Mouse (Mus musculus) hindbrain, embryonic 16.5 days (tissue): ENCODE measurements around the gene Tnfrsf1a. TPM values are rescaled to one million over a fixed set of nuclear protein-coding genes. Genes with fewer than 3 reads are reported as not detected.
A peak's percentile ranks its signal among the peaks of the same experiment; 100 is the strongest.
"Not testable (repeated sequence)": the region's sequence is repeated elsewhere in the genome, so short reads cannot be mapped to it uniquely, and the experiment has no call there.

Experiments used
- ATAC-seq: fragments of 200-750 bp; cut with Nextera tagmentation; 2 replicates; pipeline ENCODE4 v1.8.0; 2017; ENCODE audit warnings: moderate TSS enrichment, moderate library complexity
- H3K27ac ChIP-seq: fragments of 300-500 bp; sonication (generic); 2 replicates; pipeline ENCODE4 v1.5.1; 2014; ENCODE audit warnings: low read depth, mild to moderate bottlenecking, control low read depth, low read length, moderate library complexity
- H3K27me3 ChIP-seq: fragments of 300-500 bp; sonication (generic); replicated peaks from 2 replicates; pipeline ENCODE4 v1.6.1; 2014; ENCODE audit warnings: low read length; ENCODE audit not compliant: control insufficient read depth, insufficient read depth
- H3K36me3 ChIP-seq: fragments of 300-500 bp; sonication (generic); 2 replicates; pipeline ENCODE4 v1.6.1; 2014; ENCODE audit warnings: mild to moderate bottlenecking, low read length, moderate library complexity, mixed read lengths; ENCODE audit not compliant: control insufficient read depth, insufficient read depth
- H3K4me1 ChIP-seq: fragments of 300-500 bp; sonication (generic); 2 replicates; pipeline ENCODE4 v1.6.1; 2014; ENCODE audit warnings: low read depth, low read length; ENCODE audit not compliant: control insufficient read depth, insufficient read depth
- H3K4me2 ChIP-seq: fragments of 300-500 bp; sonication (generic); 2 replicates; pipeline ENCODE4 v1.6.1; 2014; ENCODE audit warnings: mild to moderate bottlenecking, low read length, control low read depth, moderate library complexity
- H3K4me3 ChIP-seq: fragments of 300-500 bp; sonication (generic); 2 replicates; pipeline ENCODE4 v1.5.1; 2014; ENCODE audit warnings: mild to moderate bottlenecking, low read length, control low read depth, moderate library complexity
- H3K9ac ChIP-seq: fragments of 300-500 bp; sonication (generic); 2 replicates; pipeline ENCODE4 v1.6.1; 2014; ENCODE audit warnings: low read depth, mild to moderate bottlenecking, control low read depth, low read length, moderate library complexity
- H3K9me3 ChIP-seq: fragments of 300-500 bp; sonication (generic); 2 replicates; pipeline ENCODE4 v1.6.1; 2014; ENCODE audit warnings: mild to moderate bottlenecking, low read length, moderate library complexity; ENCODE audit not compliant: control insufficient read depth
- WGBS: fragments of 180-500 bp; shearing (Covaris S2); extraction: QIAGEN DNeasy Blood & Tissue Kit; methylation state at CpG from one replicate; pipeline ENCODE4 v1.1.7; 2014; 5-methylcytosine and 5-hydroxymethylcytosine counted together
- polyA plus RNA-seq: library from polyadenylated mRNA; unstranded; fragments of >200 nt; fragmentation: Nextera tagmentation; extraction: Ambion mirVana; gene quantifications from 2 replicates; pipeline ENCODE4 v1.2.1, GENCODE M21; 2015

Tnfrsf1a gene
- polyA plus RNA-seq, result 15.1 and 18.3 TPM in 2 replicates

DNA sequence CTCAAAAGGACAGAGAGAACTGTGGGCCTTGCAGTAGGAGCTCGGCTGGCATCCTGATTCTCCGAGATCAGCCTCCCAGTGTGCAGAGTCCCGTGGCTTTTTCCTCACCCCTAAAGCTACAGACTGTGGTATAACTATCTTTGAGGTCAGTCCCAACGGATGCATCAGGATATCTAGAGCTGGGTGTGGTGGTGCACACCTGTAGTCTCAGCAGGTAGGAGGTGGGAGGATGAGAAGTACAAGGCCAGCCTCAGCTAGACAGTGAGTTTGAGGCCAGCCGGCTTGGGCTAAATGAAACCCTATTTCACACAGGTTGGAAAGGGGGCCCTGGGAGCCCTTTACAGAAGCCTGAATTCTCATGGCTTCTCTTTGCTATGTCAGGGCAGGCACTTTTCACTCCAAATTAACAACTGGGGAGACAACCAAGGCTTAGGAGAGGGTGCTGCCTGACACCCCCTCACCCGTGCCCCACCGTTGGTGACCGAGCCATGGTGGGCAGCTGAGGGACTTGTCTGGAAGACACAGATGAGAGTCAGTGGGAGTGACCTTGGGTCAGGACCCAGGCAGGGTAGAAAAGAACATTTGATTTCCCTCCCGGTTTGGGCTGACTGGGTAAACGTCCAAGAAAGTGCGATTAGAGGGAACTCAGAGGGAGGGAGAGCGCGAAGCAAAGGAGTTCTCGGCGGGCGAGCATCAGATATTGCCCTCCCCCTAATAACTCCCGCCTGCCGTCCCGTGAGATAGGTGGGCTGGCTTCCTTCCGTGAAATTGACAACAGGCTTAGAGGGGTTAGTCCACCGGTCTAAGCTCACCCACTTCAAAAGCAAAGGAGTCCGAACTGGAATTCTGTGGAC lies at the start of gene Tnfrsf1a:
Tnfrsf1a (plus strand) TSS at position 642 of the 854 bp plus-strand sequence.
- H3K9ac ChIP-seq, result peak within 1 kb of the TSS; percentile 61
- peaks cover 7% of the 10 kb centered on the region for H3K27me3 ChIP-seq
- peak within 1 kb of the TSS; percentile 36; the same call in 1 of the 2 replicates for H3K27ac ChIP-seq
- H3K36me3 ChIP-seq, result no peaks in the 10 kb centered on the region
- WGBS, result 7% methylated on average over 22 of the region's 22 CpGs
- peaks cover 11% of the 10 kb centered on the region for H3K4me1 ChIP-seq
- peak within 1 kb of the TSS; percentile 45 for H3K4me3 ChIP-seq
- H3K9me3 ChIP-seq, result no peaks in the 10 kb centered on the region
- 0 out of 2 replicates have a peak, but pooled peaks have one; percentile 3 for ATAC-seq
- peak within 1 kb of the TSS; percentile 72 for H3K4me2 ChIP-seq

DNA sequence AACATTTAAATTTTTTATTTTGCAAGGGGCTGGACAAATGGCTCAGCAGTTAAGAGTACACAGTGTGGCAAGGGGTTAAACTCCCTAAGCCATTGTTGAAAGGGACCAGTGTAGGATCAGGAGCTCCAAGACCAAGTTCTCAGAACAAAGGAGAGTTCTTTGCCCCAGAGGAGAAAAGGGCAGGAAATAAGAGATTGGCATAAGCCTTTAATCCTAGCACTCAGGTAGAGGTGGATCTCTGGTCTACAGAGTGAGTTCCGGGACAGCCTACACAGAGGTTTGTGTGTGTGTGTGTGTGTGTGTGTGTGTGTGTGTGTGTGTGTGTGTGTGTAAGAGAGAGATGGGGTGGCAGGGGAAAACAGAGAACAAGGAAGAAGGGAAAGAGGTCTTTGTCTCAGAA lies 48.2 kb upstream of the Tnfrsf1a start:
- WGBS, result 87% methylated on average over 1 of the region's 1 CpGs
- Histone ChIP-seq H3K4me3 (no peak overlapping the region), H3K4me1 (no peaks in the 10 kb centered on the region), H3K9ac (no peak overlapping the region), H3K4me2 (no peak overlapping the region), H3K27ac (no peak overlapping the region), H3K27me3 (no peaks in the 10 kb centered on the region), H3K36me3 (no peaks in the 10 kb centered on the region), H3K9me3 (no peaks in the 10 kb centered on the region)
- no peak for ATAC-seq

DNA sequence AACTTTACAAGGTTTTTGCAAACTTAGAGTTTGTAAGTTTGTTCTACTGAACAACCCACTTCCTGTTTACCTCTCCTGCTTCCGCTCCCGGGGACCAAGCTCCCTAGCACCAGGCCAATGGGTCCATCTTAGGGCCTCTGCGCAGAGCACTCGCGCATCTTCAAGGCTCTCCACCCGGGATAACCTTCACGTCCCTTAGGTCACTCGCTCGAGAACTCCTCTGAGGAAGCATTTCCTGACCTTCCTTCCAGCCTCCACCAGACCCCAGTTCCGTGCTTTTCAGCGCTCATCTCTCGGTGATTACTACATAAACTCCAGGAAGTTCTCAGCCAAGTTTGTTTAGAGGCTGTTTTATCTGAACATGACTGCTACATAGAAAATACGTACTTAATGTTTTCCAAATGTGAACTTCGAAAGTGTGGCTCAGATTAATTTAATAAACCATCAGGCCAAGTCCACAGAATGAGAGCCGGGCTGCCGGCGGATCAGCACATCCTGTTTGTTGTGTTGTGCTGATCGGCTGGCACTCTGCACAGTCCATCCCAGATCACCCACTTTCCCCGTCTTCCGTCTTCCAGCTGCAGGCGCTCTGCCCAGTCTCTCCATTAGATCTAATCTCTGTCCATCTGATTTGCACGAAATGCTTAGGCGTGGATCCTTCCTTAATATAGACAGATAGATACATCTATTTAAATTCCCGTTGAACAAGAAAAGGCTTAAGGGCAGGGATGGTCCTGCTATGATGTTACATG lies 46.8 kb upstream of the Tnfrsf1a start:
- Histone ChIP-seq H3K4me3 (no peak overlapping the region), H3K9me3 (no peaks in the 10 kb centered on the region), H3K27ac (no peak overlapping the region), H3K9ac (no peak overlapping the region), H3K4me1 (no peaks in the 10 kb centered on the region), H3K27me3 (no peaks in the 10 kb centered on the region), H3K36me3 (no peaks in the 10 kb centered on the region), H3K4me2 (no peak overlapping the region)
- no peak for ATAC-seq
- 83% methylated on average over 24 of the region's 24 CpGs for WGBS

DNA sequence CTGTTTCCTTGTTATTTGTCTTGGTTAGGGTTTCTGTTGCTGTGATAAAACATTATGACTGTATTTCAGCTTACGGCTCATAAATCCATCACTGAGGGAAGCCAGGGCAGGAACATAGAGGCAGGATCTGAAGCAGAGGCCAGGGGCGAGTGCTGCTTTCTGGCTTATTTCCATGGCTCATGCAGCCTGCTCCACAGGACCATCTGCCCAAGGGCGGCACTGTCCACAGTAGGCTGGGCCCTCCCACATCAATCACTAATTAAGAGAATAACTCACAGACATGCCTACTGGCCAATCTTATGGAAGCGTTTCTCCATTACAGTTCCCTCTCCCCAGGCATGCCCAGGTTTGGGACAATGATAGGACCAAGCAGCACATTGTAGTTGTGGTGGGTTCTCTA lies 45.9 kb upstream of the Tnfrsf1a start:
- H3K4me1 ChIP-seq, result no peaks in the 10 kb centered on the region
- no peak overlapping the region for H3K4me2 ChIP-seq
- H3K4me3 ChIP-seq, result no peak overlapping the region
- H3K9ac ChIP-seq, result no peak overlapping the region
- no peaks in the 10 kb centered on the region for H3K9me3 ChIP-seq
- H3K36me3 ChIP-seq, result no peaks in the 10 kb centered on the region
- WGBS, result 49% methylated on average over 4 of the region's 4 CpGs
- no peaks in the 10 kb centered on the region for H3K27me3 ChIP-seq
- H3K27ac ChIP-seq, result no peak overlapping the region
- ATAC-seq, result peak; percentile 76; the same call in 1 of the 2 replicates

DNA sequence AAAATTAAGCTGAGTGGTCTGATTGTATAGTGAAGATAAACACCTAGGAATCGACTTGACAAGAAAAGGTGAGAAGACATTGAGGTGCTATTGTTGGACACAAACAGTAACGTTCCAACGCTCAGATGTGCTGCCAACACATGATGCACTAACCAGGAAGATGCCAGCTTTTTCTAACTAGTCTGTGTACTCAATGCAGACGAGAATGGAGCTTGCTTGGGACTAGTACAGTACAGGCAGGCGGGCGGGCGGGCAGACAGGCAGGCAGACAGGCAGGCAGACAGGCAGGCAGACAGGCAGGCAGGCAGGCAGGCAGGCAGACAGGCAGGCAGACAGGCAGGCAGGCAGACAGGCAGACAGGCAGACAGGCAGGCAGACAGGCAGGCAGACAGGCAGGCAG lies 44.8 kb upstream of the Tnfrsf1a start:
- WGBS, result 92% methylated on average over 7 of the region's 7 CpGs

DNA sequence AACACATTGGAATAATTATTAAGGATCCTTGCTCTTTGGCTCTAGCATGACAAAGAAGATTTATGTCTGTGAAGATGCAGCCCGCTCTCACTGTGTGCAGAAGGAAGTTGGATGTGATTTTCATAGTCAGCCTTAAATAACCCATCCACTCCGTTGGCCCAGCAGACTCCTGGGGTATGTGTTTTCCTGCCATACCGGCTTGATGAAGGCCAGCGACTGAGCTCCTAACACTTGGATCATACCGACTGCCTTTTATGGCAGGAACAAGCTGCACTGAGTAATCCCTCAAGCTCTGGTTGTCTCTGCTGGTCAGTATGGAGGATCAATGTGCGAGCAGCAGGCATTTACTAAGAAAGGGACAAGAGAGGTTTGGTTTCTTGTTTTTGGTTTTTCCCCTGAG lies 43.7 kb upstream of the Tnfrsf1a start:
- no peaks in the 10 kb centered on the region for H3K9me3 ChIP-seq
- H3K4me1 ChIP-seq, result no peaks in the 10 kb centered on the region; the same call in 1 of the 2 replicates
- WGBS, result 88% methylated on average over 6 of the region's 6 CpGs

More for the DNA sequence above, 44.8 kb upstream of the Tnfrsf1a start:
- not testable (repeated sequence) for H3K4me3 ChIP-seq, H3K27ac ChIP-seq, H3K9ac ChIP-seq, ATAC-seq, H3K4me1 ChIP-seq, H3K27me3 ChIP-seq, H3K9me3 ChIP-seq, H3K4me2 ChIP-seq, H3K36me3 ChIP-seq

DNA sequence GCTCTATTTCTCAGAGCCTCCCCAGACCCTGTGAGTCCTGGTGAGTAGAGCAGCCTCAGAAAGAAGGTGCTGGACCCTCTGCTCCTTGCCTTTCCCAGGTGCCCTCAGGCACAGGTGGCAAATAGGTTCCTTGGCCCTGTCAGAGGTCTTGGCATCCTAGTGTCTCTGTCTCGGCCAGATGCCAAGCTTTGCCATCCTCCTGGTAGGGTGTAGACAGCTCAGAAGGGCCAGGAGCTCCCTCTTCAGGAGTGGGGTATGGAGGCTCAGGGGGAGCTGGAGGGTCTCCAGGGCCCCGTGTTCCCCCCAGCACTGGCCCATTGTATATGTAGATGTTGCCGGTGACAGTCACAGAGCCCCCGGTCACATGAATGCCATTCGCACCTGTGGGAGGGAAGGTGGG lies 42.1 kb upstream of the Tnfrsf1a start:
- WGBS, result 88% methylated on average over 5 of the region's 5 CpGs
- no peak for ATAC-seq
- Histone ChIP-seq H3K9ac (no peak overlapping the region), H3K4me3 (no peak overlapping the region), H3K27ac (no peak overlapping the region), H3K9me3 (no peaks in the 10 kb centered on the region), H3K36me3 (no peaks in the 10 kb centered on the region), H3K4me2 (no peak overlapping the region), H3K4me1 (no peaks in the 10 kb centered on the region; the same call in 1 of the 2 replicates), H3K27me3 (no peaks in the 10 kb centered on the region)

More for the DNA sequence above, 43.7 kb upstream of the Tnfrsf1a start:
- no peak for ATAC-seq
- no peak overlapping the region for H3K4me3 ChIP-seq
- H3K27ac ChIP-seq, result no peak overlapping the region
- no peaks in the 10 kb centered on the region for H3K27me3 ChIP-seq
- no peak overlapping the region for H3K4me2 ChIP-seq
- H3K9ac ChIP-seq, result no peak overlapping the region
- H3K36me3 ChIP-seq, result no peaks in the 10 kb centered on the region

DNA sequence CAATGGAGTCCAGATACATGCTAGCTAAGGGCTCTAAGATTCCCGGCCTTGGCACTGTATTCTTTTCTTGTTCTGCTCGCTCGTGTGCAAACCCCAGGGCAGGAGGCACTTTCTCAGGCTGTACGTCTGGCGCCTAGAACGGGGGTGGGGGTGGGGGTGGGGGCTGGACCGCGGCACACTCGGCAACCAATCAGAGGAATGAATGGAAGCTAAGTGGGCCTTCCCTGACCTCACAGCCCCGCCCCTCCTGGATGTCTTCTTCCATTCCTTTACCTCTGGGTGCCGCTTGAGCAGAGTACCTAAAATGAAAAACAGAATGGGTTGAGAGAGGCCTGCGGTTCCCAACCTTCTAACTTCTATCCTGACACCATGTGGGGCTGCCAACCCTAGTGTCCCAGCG lies 40.2 kb upstream of the Tnfrsf1a start:
- WGBS, result 14% methylated on average over 13 of the region's 13 CpGs
- no peak overlapping the region; the same call in 1 of the 2 replicates for H3K9ac ChIP-seq
- H3K4me1 ChIP-seq, result peaks cover 9% of the 10 kb centered on the region; the same call in 1 of the 2 replicates
- no peaks in the 10 kb centered on the region for H3K9me3 ChIP-seq
- H3K4me3 ChIP-seq, result no peak overlapping the region
- H3K27ac ChIP-seq, result no peak overlapping the region
- H3K4me2 ChIP-seq, result no peak overlapping the region; the same call in 1 of the 2 replicates
- H3K36me3 ChIP-seq, result no peaks in the 10 kb centered on the region
- no peaks in the 10 kb centered on the region for H3K27me3 ChIP-seq
- peak; percentile 32; the same call in 1 of the 2 replicates for ATAC-seq

DNA sequence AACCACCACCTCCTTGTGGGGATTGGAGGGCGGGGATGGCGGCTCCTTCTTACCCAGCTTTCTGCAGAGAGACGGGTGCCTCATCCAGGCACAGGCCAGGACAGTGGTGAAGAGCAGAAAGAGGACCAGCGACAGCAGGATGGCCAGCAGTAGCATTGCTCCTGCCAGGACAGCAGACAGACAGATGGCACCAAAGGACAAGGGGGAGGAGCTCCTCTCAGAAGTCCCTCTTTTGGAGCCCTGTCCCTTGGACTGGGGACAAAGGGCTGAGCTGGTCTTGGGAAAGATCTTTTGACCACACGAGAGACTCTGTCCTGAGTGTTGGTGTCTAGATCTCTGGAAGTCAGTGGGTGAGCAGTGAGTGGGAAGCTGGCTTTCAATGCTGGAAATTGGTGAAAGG lies 39.8 kb upstream of the Tnfrsf1a start:
- Histone ChIP-seq H3K27ac (no peak overlapping the region), H3K27me3 (no peaks in the 10 kb centered on the region), H3K4me2 (no peak overlapping the region), H3K36me3 (no peaks in the 10 kb centered on the region), H3K4me3 (no peak overlapping the region), H3K9ac (no peak overlapping the region), H3K4me1 (peaks cover 14% of the 10 kb centered on the region; the same call in 1 of the 2 replicates), H3K9me3 (no peaks in the 10 kb centered on the region)
- ATAC-seq, result no peak
- WGBS, result 37% methylated on average over 5 of the region's 5 CpGs
